Mouse (Mus musculus) gastrocnemius, adult 8-10 months (tissue): ENCODE results near the gene Nr1h2. TPM values are rescaled to one million over a fixed set of nuclear protein-coding genes. Genes with fewer than 3 reads are reported as not detected.

Experiments
- DNase-seq, 2 experiments: peaks; one replicate each; pipeline ENCODE4 v3.0.0; 2022; ENCODE audit warnings: low spot score in 2 of 2
- microRNA-seq: library from miRNA; unstranded; fragments of <30 nt; microRNA quantifications from one replicate; pipeline ENCODE4 v1.2.0, GENCODE M21; 2022
- total RNA-seq, 4 experiments: library from RNA; stranded (reverse); gene quantifications; 2 replicates each; pipeline ENCODE4 v1.2.4; 2022

Nr1h2 gene
- total RNA-seq, 4 experiments from 2014 or later: 38.0 to 45.8 (median 40.1) TPM

GRCm38 (mm10) chr7:44530507-44530906 is 23.2 kb downstream of the Nr1h2 start:
- no peak for DNase-seq

- no peak for DNase-seq
Measured at GRCm38 (mm10) chr7:44529518-44529917, 24.2 kb downstream of the Nr1h2 start.

GRCm38 (mm10) chr7:44527483-44528398 is 26.0 kb downstream of the Nr1h2 start:
- peak; percentile 84 to 88 for DNase-seq

- no peak for DNase-seq
Measured at GRCm38 (mm10) chr7:44526414-44527154, 27.2 kb downstream of the Nr1h2 start.

GRCm38 (mm10) chr7:44525126-44525832 is 28.5 kb downstream of the Nr1h2 start:
- peak; percentile 94 to 97 for DNase-seq

- peak; percentile 80 to 90 for DNase-seq
Measured at GRCm38 (mm10) chr7:44524502-44524901, 29.2 kb downstream of the Nr1h2 start, which contains the start of gene Mybpc2. Mybpc2 (minus strand) TSS chr7:44524656.

GRCm38 (mm10) chr7:44523056-44523455 is 30.7 kb downstream of the Nr1h2 start:
- peak; percentile 75 to 81 for DNase-seq

GRCm38 (mm10) chr7:44521710-44522109 is 32.0 kb downstream of the Nr1h2 start:
- peak in 1 of 2 experiments; percentile 64 for DNase-seq

GRCm38 (mm10) chr7:44520990-44521389 is 32.8 kb downstream of the Nr1h2 start:
- DNase-seq: no peak

GRCm38 (mm10) chr7:44519240-44519913 is 34.4 kb downstream of the Nr1h2 start:
- no peak for DNase-seq

GRCm38 (mm10) chr7:44507491-44507890 is 46.3 kb downstream of the Nr1h2 start:
- DNase-seq: no peak

GRCm38 (mm10) chr7:44501563-44502115 is 52.1 kb downstream of the Nr1h2 start:
- DNase-seq: peak in 1 of 2 experiments; percentile 45

GRCm38 (mm10) chr7:44500046-44500445 is 53.7 kb downstream of the Nr1h2 start:
- peak in 1 of 2 experiments; percentile 15 for DNase-seq

Small RNAs within 50 kb of the gene (microRNA-seq; reads per million reads assigned to microRNA genes)
- gene Mir7053: not detected

Other genes with a start within 250 kb of the Nr1h2 start
- gene Clec11a, start 247.0 kb downstream of the Nr1h2 start, total RNA-seq: 1 to 10 TPM in 2 of 4 experiments, under 1 TPM in 2; 0.53 to 1.3 (median 0.99) TPM
- gene Shank1, start 243.7 kb downstream of the Nr1h2 start, total RNA-seq: under 1 TPM; 0.17 to 0.43 (median 0.34) TPM
- 1 to 10 TPM; 3.2 to 7.0 (median 5.2) TPM for gene Syt3, start 169.8 kb downstream of the Nr1h2 start, total RNA-seq
- not detected for gene 1700008O03Rik, start 168.1 kb downstream of the Nr1h2 start, total RNA-seq
- gene Lrrc4b, start 124.9 kb downstream of the Nr1h2 start, total RNA-seq: under 1 TPM; 0.10 to 0.27 (median 0.11) TPM
- under 1 TPM in 1 of 4 experiments, not detected in 3; 0.29 TPM for gene Aspdh, start 88.6 kb downstream of the Nr1h2 start, total RNA-seq
- 10 to 100 TPM; 48.9 to 66.1 (median 56.3) TPM for gene Josd2, start 86.0 kb downstream of the Nr1h2 start, total RNA-seq
- gene Emc10, start 57.4 kb downstream of the Nr1h2 start, total RNA-seq: 10 to 100 TPM; 48.6 to 53.7 (median 51.8) TPM
- gene Fam71e1, start 57.4 kb downstream of the Nr1h2 start, total RNA-seq: 1 to 10 TPM; 3.4 to 5.4 (median 4.4) TPM
- gene Mybpc2, start 29.3 kb downstream of the Nr1h2 start, total RNA-seq: 1,000 to 10,000 TPM; 5,017 to 5,674 (median 5,484) TPM
- not detected for gene Spib, start 21.9 kb downstream of the Nr1h2 start, total RNA-seq
- 1 to 10 TPM; 4.6 to 5.9 (median 5.4) TPM for gene Pold1, start 5.1 kb downstream of the Nr1h2 start, total RNA-seq
- under 1 TPM in 3 of 4 experiments, not detected in 1; 0.22 to 0.46 (median 0.40) TPM for gene Napsa, start 18.4 kb upstream of the Nr1h2 start, total RNA-seq
- gene Kcnc3, start 36.7 kb upstream of the Nr1h2 start, total RNA-seq: 1 to 10 TPM; 3.6 to 5.1 (median 4.5) TPM
- 10 to 100 TPM; 38.7 to 58.3 (median 42.5) TPM for gene Myh14, start 116.9 kb upstream of the Nr1h2 start, total RNA-seq
- gene Izumo2, start 154.8 kb upstream of the Nr1h2 start, total RNA-seq: not detected
- 10 to 100 TPM; 19.9 to 23.5 (median 21.6) TPM for gene Vrk3, start 194.5 kb upstream of the Nr1h2 start, total RNA-seq
- under 1 TPM in 1 of 4 experiments, not detected in 3; 0.13 TPM for gene Zfp473, start 197.1 kb upstream of the Nr1h2 start, total RNA-seq